Mouse (Mus musculus): Measurements from ENCODE around the gene Amigo2. TPM values are rescaled to one million over a fixed set of nuclear protein-coding genes. Genes with fewer than 3 reads are reported as not detected.

The Amigo2 gene
- total RNA-seq, 2 experiments from 2014 or later: 5.6 TPM

DNA sequence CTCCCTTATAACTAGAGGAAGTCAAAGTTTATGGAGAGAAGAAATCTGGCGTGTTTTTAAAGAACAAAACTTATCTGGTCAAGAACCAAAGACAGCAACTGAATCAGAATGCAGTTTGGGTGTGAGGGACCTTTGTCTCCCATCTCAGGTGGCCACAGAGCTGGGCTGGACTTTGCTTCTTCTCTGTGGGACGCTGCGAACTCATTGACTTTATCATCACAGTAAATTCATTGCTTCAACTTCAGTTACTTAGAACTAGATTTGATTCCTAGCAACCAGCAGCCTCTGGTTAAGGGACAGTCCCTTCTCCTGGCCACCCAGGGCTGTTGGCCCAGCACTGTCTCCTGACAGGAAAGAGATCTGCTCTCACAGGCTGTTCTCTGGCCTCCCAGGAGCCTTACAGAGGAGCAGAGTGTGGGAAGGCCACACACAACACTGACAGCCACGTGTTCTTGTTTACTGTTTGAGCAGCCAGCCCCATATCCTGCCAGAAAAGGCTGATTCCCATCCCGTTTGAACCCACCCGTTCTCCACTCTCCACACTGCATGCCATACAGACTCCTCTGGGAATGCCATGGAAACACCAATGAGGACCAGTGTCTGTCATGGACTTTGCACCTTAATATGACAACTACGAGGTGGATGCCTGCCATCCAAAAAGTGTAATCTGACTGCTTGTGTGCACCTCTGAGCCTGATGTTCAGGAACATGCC is 25.1 kb upstream of the Amigo2 start:
- DNase-seq (ENCODE audit: low spot score in 2 of 2): no peak

DNA sequence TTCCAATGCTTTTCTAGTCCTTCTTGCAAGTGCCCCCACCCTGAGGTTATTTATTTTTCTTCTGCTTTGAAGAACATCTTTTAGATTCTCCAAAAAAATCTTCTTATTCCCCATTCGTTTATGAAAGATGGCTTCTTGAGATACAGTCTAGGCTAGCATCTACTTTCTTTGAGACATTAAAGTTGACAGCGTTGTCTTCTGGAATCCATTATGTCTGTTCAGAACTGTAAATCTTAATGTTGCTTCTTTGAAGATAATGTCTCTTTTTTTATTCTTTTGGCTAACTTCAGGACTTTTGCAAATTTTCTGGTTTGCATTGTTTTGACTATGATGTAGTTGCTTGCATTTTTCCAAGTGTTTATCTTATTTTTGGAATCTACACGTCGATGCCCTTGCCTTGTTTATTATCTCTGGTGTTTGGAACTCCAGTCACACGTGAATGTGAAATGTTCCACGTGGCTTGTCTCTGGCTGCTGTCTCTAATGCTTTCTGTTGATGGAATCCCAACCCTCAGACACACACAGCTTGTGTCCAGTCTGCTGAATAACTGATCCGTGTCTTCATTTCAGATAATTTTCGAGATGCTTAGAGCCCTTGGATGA is 20.1 kb upstream of the Amigo2 start:
- no peak for DNase-seq (ENCODE audit: low spot score in 2 of 2)

DNA sequence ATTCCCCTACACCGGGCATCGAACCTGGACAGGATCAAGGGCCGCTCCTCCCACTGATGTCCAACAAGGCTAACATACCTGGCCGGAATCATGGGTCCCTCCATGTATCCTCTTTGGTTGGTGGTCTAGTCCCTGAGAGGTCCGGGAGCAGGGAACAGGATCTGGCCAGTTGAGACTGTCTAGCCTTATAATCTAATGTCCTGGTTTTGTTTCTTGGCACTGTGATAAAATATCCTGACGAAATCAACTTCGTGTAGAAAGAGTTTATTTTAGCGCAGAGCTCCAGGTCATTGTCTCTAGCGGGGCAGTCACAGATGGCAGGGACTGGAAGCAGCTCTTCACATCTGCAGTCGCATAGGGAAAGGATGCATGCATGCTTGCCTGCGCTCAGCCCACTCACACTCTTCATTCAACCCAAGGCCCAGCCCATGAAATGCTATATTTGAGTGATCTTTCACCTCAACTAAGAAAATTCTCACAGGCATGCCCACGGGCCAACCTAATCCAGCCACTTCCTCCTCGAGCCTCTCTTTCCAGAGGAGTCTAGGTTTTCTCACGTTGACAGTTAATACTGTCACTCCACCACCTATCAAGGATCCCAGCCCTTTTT is 19.3 kb upstream of the Amigo2 start:
- no peak for DNase-seq (ENCODE audit: low spot score in 2 of 2)

DNA sequence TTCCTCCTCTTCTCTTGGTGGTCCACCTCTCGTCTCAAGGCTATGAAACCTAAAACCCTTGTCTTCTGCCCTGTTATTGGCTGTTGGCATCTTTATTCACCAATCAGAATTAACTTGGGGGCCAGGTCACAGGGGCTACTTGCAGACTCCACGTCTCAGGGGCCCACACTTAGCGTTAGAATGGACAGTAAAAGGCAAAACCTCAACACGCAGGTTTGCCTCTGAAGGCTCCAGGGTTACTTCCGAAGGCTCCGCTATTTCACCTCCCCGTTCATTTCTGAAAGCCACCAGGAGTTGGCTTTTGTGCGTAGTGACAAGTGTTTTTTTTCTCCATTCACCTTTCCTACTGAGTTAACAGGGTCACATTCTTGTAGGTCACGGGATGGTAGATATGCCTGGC is 15.2 kb upstream of the Amigo2 start:
- DNase-seq (ENCODE audit: low spot score in 2 of 2): no peak

DNA sequence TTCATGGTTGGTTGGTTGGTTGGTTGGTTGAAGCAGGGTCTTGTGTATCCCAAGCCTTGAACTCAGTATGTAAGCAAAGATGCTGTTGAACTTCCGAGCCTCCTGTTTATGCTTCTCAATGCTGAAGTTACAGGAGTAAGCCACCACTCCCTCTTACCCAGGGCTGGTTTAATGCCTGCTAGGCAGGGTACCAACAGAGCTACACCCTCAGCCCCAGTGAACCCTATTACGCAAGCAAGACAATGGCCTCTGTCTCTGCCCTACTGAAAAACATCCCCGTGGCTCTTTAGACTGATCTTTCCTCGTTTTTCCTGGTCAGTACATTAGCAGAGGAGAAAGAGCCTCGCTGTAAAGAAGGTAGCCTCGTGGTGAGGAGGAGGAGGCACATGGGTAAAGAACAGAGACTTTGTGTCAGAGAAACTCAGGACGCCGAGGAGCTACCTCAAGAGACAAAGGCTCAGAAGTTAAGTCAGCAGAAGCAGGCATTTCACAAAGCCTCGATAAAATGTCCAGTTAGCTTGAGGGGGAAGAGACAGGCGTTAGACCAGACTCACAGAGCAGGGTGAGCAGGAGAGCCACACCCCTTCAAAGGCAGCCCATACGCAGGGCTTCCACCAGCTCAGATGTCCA is 13.0 kb upstream of the Amigo2 start:
- DNase-seq (ENCODE audit: low spot score in 2 of 2): no peak

DNA sequence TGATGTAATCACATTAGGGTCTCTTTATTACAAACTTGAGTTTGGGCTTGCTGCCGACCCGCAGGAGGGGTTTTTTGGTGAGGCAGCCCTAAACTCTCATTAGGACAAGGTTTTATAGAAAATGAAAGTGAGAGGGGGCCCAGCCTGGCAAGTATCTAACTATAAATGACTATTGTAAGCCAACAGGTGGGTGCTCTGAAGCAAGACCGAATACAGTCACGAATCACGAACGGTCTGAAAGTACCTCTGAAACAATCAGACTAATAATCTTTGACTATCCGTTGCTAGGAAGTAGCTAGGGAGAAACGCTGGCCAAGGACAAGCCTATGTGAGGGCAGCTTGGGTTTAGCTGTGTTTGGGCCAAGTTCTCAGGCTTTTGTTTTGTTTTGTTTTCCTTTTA is 12.2 kb upstream of the Amigo2 start:
- no peak for DNase-seq (ENCODE audit: low spot score in 2 of 2)

DNA sequence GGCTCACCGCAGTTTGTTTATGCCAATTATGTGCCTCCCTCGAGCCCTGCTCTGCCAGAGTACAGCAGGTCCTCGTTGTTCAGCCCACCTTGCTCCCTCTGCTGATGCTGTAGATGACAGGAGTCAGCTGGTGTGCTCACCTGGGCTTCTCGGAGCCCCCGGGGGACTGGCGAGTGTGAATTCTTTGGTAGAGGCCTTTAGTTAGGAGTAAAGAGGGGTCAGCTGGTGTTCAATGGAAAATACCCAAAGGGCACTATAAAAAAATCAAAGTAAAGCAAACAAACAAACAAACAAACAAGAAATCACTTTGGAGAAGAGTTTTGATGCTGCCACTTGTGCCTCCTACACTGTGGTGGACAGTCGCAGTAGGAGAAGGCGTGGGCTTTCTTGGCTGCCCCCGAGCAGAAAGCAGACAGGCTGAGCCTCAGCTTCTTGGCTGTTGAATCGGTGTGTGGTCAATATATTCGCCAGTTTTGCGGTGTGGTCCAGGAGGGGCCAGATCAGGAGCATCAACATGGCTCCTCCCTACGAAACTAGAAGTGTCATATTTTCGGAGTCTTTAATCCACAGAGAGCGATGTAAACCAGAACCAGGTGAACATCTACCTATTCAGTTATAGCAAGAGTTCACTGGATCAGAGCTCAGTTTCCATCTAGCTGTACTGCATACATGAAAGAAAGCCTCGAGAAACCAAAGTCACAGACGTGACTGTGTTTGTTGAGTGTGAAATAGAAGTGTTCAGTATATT is 11.6 kb upstream of the Amigo2 start:
- DNase-seq (ENCODE audit: low spot score in 2 of 2): no peak

DNA sequence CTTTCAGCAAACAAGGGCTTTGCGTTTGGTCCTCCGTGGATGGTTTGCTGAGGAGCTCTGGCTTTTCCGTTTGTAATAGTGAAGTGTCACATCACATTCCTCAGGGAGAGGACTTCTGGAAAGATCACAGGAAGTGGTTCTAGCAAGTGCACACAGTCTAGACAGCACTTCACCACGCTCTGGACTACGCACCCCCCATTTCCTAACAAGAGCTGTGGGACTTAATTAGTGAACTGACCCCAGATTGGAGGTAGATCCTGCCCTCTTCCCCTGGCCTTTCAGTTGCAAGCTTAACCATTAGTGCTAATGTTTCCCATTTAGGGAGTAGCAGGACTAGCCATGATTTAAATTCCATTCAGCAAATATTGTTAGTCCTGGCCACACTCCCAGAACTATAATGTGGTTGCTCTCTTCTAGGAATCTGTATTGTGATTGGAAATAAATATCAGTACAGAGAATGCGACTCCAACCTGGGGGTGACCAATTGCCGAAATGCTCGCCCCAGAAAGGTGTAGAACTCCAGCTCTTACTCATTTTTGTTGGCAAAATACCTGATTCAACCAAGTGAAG is 10.2 kb upstream of the Amigo2 start:
- DNase-seq (ENCODE audit: low spot score in 2 of 2): no peak

DNA sequence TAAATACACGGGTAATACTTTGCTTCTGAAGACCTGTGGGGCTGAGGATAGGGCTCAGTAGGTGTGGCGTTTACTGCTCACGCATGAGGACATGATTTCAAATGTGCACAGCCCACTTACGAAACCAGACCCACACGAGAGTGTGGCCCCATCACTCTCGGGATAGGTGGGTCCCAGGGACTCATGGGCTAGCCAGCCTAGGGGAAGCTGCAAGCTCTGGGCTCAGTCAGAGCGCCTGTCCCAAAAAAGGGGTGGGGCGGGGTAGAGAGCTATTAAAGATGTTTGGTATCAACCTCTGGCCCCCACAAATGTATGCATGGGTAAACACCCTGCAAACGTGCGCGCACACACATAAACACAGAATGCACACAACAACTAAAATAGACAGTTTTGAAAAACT is 9.3 kb upstream of the Amigo2 start:
- DNase-seq (ENCODE audit: low spot score in 2 of 2): no peak

DNA sequence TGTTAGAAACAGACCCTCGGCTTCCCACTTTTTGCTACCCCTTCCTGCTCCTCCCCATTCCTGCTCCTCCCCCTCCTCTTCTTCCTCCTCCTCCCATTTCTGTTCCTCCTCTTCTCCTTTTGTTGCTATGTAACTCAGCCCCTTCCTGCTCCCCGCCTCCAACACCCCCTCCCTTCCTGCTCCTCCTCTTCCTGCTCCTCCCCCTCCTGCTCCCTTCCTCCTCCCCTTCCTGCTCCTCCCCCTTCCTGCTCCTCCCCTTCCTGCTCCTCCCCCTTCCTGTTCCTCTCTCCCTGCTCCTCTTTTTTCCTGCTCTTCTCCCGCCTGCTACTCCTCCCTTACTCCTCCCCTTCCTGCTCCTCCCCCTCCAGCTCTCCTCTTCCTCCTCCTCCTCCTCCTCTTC is 8.7 kb upstream of the Amigo2 start:
- DNase-seq (ENCODE audit: low spot score in 2 of 2): no peak

DNA sequence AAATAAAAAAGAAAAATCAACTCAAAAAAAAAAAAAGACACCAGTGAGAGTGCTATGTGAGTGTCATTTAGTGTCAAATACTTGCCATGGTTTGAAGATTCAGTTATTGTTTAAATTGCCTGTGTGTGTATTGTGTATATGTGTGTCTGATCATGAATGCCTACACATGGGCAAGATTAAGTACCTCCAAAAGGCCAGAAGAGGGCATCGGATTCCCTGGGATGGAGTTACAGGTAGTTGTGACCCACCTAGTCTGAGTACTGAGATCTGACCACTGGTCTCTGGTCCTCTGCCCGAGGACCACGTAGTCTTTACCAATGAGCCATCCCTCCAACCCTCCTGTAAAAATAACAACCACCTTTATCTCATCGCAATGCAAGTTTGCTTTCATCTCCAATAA is 7.3 kb upstream of the Amigo2 start:
- DNase-seq (ENCODE audit: low spot score in 2 of 2): no peak

DNA sequence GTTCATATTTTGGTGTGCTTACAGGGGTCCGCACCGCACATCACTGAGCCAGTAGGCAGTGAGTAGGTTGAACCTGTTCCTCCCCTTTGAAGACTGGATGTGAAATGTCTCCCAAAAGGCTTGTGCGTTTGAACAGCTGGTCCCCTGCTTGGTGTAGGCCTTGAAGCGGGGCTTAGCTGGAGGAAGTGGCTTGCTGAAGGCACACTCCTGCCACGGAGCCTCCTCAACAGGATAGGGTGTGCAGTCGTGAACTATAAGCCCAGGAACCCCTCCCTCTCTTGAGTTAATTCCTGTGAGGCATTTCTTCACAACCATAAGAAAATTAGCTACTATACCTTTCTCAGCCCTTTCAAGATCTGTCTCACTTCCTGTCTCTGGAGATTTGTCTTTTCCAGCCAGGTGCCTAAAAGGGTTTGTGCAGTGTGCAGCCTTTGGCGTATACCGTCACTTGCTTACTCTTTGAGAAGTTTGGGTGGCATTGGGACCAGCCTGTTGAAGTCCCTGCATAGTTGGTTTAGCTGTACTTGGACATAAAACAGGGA is 5.5 kb upstream of the Amigo2 start:
- DNase-seq (ENCODE audit: low spot score in 2 of 2): no peak

DNA sequence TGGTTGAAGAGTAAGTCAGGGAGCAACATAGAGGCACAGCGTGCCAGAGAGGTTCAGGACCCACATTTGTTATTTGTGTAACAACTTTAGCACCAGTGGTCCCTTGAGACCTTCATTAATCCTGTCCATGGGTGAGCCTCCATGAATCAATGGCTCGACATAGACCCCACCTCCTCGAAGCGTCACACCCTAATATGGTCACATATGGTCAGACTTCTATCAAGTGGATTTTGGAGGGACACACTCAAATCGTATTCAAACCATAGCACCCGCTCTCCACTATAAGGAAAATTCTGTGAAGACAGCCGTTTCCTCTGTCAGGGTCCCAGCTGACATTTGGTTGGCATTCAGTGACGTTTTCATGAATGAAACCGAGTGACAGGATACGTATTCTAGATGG is 2.2 kb upstream of the Amigo2 start:
- DNase-seq (ENCODE audit: low spot score in 2 of 2): no peak

DNA sequence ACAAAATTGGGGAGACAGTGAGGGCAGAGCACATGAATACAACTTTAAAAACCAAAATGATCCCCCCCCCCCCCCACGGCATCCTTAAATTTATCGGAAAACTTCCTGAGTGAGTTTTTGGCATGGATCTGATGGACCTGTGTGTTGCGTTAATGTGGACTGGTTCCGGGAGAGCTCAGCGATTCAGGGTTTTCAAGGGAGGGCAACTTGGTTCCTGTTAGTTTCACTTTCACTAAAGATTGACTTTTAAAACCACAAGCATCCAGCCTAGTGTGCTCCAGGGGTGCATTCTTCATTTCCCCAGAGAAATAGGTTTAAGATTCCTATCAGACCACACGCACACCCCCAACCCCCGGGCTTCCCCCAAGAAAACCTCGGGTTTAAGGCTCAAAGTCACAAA is 1.2 kb upstream of the Amigo2 start:
- no peak for DNase-seq (ENCODE audit: low spot score in 2 of 2)

DNA sequence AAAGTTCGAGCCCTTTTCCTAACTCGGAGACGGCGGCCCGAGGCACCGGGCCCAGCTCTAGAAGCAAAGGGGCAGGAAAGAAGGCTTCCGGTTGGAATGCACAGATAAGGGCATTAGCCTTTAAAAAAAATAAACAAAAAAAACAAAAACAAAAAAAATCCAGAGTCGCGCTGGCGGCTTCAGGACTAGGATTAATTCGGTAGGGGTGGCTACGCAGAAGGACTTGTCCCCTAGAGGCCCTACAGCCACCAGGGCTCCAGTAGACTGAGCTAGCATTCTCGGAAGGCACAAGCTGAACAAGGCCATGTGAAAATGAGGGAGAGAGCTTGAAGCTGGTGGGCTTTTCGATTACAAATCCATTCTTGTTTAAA is 689 bp upstream of the Amigo2 start:
- no peak for DNase-seq (ENCODE audit: low spot score in 2 of 2)

DNA sequence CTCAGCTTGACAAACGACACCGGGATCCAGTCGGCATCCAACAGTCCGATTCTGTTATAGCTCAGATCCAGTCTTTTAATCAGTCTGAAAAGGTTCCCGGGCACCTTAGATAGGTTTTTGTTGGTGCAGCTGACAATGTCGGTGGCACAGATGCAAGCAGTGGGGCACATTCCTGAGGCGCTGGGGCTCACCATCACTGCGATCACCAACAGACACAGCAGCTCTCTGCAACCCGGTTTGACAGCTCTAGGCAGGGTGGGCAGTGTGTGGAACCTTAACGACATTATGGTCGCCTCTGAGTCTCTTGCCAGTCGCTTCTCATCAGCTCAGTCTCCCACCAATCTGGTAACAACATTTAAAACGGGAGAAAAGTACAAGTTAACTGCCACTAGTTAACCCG is 831 bp downstream of the Amigo2 start:
- DNase-seq (ENCODE audit: low spot score in 2 of 2): no peak

DNA sequence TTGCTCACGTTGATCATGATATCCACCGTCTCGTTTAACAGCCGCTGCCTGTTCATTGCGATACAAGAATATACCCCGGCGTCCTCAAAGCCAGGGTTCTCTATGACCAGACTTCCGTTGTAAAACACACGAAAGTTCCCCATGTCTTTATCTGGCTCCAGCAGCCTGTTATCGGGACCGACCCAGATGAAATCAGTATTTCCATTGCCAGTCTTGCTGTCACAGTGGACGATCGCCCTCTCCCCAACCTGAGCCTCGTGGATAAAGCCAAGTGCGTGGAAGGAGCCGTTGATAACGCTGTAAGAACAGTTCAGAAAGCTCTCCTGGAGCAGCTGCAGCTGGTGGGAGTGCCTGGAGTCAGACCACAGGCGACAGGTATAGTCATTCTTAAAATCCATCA is 1.7 kb downstream of the Amigo2 start:
- DNase-seq (ENCODE audit: low spot score in 2 of 2): no peak

DNA sequence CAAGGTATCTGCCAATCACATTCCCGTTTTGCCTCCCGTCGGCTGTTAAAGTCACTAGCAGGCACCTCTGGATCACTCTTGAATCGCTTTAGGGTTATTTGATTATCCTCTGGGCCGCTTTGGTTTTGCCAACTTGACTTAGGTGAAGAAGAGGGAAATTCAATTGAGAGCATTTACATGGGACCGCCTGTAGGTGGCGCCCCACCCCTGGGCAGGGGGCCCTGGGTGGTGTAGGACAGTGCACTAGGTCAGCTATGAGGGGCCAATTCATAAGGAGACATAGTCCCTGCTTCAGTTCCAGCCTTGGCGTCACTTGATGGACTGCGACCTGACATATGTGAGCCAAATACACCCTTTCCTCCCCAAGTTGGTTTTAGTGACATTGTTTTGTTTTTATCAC is 10.1 kb downstream of the Amigo2 start:
- no peak for DNase-seq (ENCODE audit: low spot score in 2 of 2)

DNA sequence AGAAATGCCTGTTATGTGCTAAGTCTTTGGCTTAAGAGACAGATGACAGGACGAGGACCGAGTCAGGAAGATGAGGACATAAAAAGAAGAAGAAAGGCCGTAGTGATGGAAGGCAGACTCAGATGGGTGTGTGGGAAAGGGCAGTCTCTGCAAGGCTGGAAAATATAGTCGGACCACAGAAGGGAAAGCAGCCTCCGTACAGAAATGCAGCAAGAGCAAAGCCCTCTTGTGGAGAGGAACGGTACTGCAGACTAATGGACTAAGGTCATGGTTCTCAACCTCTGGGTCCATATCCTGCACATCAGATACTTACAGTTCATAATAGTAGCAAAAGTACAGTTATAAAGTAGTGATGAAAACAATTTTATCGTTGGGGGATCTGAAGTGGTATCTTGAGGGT is 11.9 kb downstream of the Amigo2 start:
- peak; percentile 29 to 60 for DNase-seq (ENCODE audit: low spot score in 2 of 2)

DNA sequence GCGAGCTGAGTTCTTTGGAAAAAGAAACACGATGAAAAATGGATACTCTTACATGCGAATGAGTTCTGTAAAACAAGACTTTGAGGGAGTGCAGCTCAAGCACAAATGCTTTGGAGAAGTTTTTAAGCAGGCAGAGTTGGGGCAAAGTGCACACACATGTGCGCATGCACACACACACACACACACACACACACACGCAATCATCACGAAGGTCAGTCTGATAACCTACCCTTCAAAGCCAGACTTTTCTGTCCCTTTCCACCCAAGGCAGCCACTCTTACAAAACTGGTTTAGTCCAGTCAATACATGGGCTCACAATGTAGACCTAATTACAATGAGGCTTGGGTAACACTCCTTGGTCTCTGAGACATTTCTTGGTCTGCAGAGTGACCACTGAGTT is 13.0 kb downstream of the Amigo2 start:
- DNase-seq (ENCODE audit: low spot score in 2 of 2): no peak

DNA sequence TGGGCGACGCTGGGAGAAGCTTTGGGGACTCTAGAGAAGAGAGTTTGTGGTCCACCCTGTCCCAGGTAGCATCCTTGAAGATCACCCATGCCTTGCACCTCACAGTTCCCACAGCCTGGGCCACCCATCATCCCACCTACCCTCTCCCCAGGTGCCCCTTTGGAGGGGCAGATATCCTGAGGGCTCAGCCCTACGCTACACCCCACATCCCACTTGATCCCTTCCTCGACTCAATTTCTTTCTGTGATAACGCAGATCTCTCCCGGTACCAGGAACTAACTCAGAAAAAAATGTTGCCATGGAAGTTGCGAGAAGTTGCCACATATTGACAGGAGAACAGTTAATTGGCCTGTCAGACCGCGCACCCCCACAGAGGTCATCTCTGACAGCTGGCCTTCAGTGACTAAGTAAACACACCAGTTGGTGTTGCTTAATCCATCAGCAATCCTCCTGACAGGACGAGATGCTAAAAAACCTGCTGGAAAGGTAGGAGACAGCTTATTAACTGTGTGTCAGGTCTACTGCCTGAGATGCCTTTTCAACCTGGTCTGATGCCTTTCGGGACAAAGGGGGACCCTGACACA is 17.5 kb downstream of the Amigo2 start:
- no peak for DNase-seq (ENCODE audit: low spot score in 2 of 2)
